Mouse (Mus musculus) liver (tissue): ENCODE data around the gene Rela.

Experiments used
- DNase-seq: peaks from one replicate; pipeline ENCODE4 v3.0.0-alpha.2; 2020; ENCODE audit warnings: mixed read lengths

Gene Rela

GRCm38 (mm10) chr19:5637069-5638047 lies at the start of gene Rela:
TSS of gene Rela (plus strand) at chr19:5637483.
- DNase-seq = peak; percentile 85

- DNase-seq = no peak
These were observed 48.1 kb upstream of the Rela start for GRCm38 (mm10) chr19:5589159-5589558.

- no peak for DNase-seq
These were observed 45.4 kb upstream of the Rela start for GRCm38 (mm10) chr19:5591888-5592287.

GRCm38 (mm10) chr19:5599224-5599623 lies 38.1 kb upstream of the Rela start:
- DNase-seq = no peak

GRCm38 (mm10) chr19:5601752-5602541 lies 35.3 kb upstream of the Rela start, which contains the start of gene Rnaseh2c:
TSS of gene Rnaseh2c (plus strand) at chr19:5601873.
- DNase-seq = peak; percentile 85

- no peak for DNase-seq
These were observed 33.6 kb upstream of the Rela start for GRCm38 (mm10) chr19:5603664-5604063.

GRCm38 (mm10) chr19:5605126-5605525 lies 32.2 kb upstream of the Rela start:
- no peak for DNase-seq

- DNase-seq = no peak
These were observed 31.1 kb upstream of the Rela start for GRCm38 (mm10) chr19:5606196-5606595.

GRCm38 (mm10) chr19:5607705-5608410 lies 29.4 kb upstream of the Rela start:
- no peak for DNase-seq

GRCm38 (mm10) chr19:5608707-5609106 lies 28.6 kb upstream of the Rela start:
- DNase-seq = no peak

GRCm38 (mm10) chr19:5609171-5609546 lies 28.1 kb upstream of the Rela start:
- no peak for DNase-seq

- peak; percentile 92 for DNase-seq
These were observed 27.5 kb upstream of the Rela start, which contains the start of gene Kat5 for GRCm38 (mm10) chr19:5609547-5610404. TSS of gene Kat5 (minus strand) at chr19:5610237.

- DNase-seq = no peak
These were observed 25.3 kb upstream of the Rela start for GRCm38 (mm10) chr19:5611973-5612372.

GRCm38 (mm10) chr19:5612762-5613411 lies 24.4 kb upstream of the Rela start:
- no peak for DNase-seq

GRCm38 (mm10) chr19:5614953-5615352 lies 22.3 kb upstream of the Rela start:
- DNase-seq = no peak

- no peak for DNase-seq
These were observed 17.3 kb upstream of the Rela start for GRCm38 (mm10) chr19:5620007-5620406.

- no peak for DNase-seq
These were observed 15.4 kb upstream of the Rela start for GRCm38 (mm10) chr19:5621884-5622283.

GRCm38 (mm10) chr19:5625311-5625710 lies 12.0 kb upstream of the Rela start:
- no peak for DNase-seq

GRCm38 (mm10) chr19:5629907-5630306 lies 7.4 kb upstream of the Rela start:
- DNase-seq = no peak

- no peak for DNase-seq
These were observed 5.2 kb upstream of the Rela start for GRCm38 (mm10) chr19:5632120-5632519.

- no peak for DNase-seq
These were observed 1.2 kb upstream of the Rela start for GRCm38 (mm10) chr19:5636036-5636570.
